Mouse (Mus musculus) B cell, adult 62 days (primary cell): ENCODE measurements around the gene Gm6358. TPM values are rescaled to one million over a fixed set of nuclear protein-coding genes. Genes with fewer than 3 reads are reported as not detected.

Experiments
- total RNA-seq: library from RNA; stranded (reverse); gene quantifications from 4 replicates; pipeline ENCODE4 v1.2.4, GENCODE M21; 2023

Gene Gm6358
- not detected in 4 replicates for total RNA-seq

DNA sequence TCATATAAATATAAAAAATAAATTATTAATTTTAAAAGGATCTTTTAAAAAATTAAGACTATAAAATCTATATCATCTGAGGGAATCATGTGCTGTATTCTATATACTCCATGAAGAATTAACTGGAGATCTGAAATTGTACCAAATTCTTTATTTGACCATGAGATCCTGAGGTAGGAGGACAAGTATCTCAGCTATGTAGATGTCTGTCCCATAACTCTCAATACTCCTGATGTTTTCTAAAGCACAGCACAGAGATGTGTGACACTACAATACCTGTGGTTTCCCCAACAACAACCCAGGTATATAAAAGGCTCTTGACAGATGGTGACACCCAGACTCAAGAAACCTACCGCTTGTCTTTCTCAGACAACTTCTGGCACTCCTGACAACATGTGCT is at the start of gene Gm6358:
Gm6358 (plus strand) TSS at position 301 of the 400 bp plus-strand sequence.

GRCm38 (mm10) chr16:89150786-89151185 is 10.1 kb downstream of the Gm6358 start, which contains the start of gene Gm10061:
Gene Gm10061 (plus strand): TSS chr16:89151086.

GRCm38 (mm10) chr16:89157652-89158051 is 17.0 kb downstream of the Gm6358 start, which contains the start of gene Gm9789:
Gene Gm9789 (plus strand): TSS chr16:89157952.

GRCm38 (mm10) chr16:89169190-89169589 is 28.5 kb downstream of the Gm6358 start, which contains the start of gene Gm7735:
Gene Gm7735 (plus strand): TSS chr16:89169490.

DNA sequence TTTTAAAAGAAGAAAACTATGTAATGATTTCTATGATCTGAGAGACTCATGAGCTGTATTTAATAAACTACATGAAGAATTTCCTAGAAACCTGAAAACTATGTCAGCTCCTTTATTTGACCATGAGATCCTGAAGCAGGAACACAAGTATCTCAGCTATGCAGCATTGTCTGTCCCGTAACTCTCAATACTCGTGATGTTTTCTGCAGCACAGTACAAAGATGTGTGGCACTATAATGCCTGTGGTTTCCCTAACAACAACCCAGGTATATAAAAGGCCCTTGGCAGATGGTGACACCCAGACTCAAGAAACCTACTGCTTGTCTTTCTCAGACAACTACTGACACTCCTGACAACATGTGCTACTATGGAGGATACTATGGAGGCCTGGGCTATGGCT is 33.8 kb downstream of the Gm6358 start, which contains the start of gene 1110057P08Rik:
1110057P08Rik (plus strand) TSS at position 301 of the 400 bp plus-strand sequence.

Other genes with a start within 250 kb of the Gm6358 start
- not detected in 4 replicates for gene Krtap19-5, start 244.4 kb upstream of the Gm6358 start, total RNA-seq
- not detected in 4 replicates for gene Krtap19-9b, start 208.6 kb upstream of the Gm6358 start, total RNA-seq
- gene Krtap16-3, start 178.0 kb upstream of the Gm6358 start, total RNA-seq: not detected in 4 replicates
- gene Krtap22-2, start 130.1 kb upstream of the Gm6358 start, total RNA-seq: not detected in 4 replicates
- gene Gm10229, start 125.6 kb upstream of the Gm6358 start, total RNA-seq: not detected in 4 replicates
- gene Krtap6-1, start 109.2 kb upstream of the Gm6358 start, total RNA-seq: not detected in 4 replicates
- gene Gm10228, start 99.4 kb upstream of the Gm6358 start, total RNA-seq: not detected in 4 replicates
- not detected in 4 replicates for gene Krtap6-5, start 93.0 kb upstream of the Gm6358 start, total RNA-seq
- not detected in 4 replicates for gene 1110025L11Rik, start 76.8 kb upstream of the Gm6358 start, total RNA-seq
- not detected in 4 replicates for gene Krtap6-3, start 56.8 kb upstream of the Gm6358 start, total RNA-seq
- not detected in 4 replicates for gene Gm10061, start 10.2 kb downstream of the Gm6358 start, total RNA-seq
- gene Gm9789, start 17.1 kb downstream of the Gm6358 start, total RNA-seq: not detected in 4 replicates
- not detected in 4 replicates for gene Gm7735, start 28.6 kb downstream of the Gm6358 start, total RNA-seq
- gene 1110057P08Rik, start 33.9 kb downstream of the Gm6358 start, total RNA-seq: not detected in 4 replicates
- not detected in 4 replicates for gene Krtap20-2, start 65.0 kb downstream of the Gm6358 start, total RNA-seq